Mouse (Mus musculus) hindlimb bud, embryonic 11.5 days (tissue): ENCODE results near the gene Chrna3.

ENCODE experiments used
- DNase-seq: peaks from one replicate; pipeline ENCODE4 v3.0.0-alpha.2; 2012; ENCODE audit warnings: low read depth, low spot score; ENCODE audit errors: extremely low spot score

Chrna3 gene

DNA sequence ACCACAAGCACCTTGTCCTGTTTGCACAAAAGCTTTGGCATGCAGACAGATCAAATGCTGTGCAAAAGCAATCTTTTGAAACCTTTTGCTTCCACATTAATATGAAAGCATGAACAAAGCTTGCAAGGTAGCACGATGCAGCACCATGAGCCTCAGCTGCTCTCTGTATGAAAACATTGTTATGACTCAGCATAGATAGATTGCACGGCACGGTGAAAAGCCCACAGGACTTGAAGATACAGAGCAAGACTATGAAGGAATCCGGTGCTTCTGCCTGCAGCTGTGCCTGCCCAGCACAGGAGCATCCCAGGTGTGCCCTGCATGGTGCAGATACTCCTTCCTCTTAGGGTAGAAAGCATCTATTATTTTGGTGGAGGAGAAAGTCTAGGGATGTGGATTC lies 22.8 kb downstream of the Chrna3 start:
- no peak for DNase-seq

DNA sequence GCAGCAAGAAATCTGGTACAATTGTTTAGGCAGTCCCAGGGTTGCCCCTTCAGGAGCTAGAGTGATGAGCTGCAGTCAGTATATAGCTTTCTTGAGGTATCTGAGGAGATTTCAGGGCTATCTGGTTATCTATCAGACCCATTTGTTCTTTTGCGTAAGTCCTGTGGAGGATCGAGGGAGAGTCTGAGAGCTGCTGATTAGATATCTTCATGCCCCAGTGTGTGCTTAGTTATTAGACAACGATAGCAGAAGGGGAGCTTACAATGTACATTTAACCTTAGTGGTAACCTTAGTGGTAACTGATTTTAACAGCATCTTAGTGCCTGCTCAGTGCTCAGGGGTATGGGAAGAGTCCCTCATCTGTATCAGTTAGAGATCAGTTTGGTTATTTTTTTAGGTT lies 30.7 kb downstream of the Chrna3 start:
- DNase-seq: no peak

DNA sequence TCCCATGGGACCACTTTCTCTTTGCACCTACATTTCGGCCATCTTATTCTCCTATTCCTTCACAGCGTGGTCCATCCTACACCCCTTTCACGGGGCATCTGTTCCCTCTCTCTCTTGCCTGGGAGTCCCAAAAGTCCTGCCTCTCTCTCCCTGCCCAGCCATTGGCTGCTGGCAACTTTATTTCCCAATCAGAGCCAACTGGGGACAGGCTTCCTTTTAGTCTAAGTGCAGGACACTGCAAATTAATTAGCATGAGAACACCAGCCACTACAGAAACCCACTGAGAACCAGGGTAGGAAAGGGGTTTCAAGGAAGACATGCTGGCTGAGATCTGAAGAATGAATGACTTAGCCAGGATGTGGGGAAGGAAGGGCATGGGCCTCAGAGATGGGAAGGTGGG lies 32.0 kb downstream of the Chrna3 start:
- no peak for DNase-seq

DNA sequence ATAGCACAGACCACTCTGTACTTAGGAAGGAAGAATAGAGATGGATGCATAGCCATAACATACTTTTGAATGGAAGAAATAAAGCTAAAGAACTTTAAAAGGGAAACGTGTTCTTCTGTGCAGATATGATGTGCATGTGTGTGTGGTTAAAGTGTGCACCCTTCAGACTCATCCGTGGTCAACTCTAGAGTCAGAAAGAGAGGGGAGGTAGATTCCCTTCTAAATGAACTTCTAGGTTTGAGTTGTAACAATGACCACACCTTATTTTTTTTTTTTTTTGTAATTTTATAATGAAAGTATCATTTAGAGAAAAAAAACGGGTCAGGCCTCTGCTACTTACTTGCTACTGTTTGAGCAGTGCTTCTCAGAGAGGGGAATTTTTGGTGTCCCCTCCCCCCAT lies 36.0 kb downstream of the Chrna3 start:
- no peak for DNase-seq

- no peak for DNase-seq
These were observed 44.0 kb downstream of the Chrna3 start for GRCm38 (mm10) chr9:54982401-54982800.

DNA sequence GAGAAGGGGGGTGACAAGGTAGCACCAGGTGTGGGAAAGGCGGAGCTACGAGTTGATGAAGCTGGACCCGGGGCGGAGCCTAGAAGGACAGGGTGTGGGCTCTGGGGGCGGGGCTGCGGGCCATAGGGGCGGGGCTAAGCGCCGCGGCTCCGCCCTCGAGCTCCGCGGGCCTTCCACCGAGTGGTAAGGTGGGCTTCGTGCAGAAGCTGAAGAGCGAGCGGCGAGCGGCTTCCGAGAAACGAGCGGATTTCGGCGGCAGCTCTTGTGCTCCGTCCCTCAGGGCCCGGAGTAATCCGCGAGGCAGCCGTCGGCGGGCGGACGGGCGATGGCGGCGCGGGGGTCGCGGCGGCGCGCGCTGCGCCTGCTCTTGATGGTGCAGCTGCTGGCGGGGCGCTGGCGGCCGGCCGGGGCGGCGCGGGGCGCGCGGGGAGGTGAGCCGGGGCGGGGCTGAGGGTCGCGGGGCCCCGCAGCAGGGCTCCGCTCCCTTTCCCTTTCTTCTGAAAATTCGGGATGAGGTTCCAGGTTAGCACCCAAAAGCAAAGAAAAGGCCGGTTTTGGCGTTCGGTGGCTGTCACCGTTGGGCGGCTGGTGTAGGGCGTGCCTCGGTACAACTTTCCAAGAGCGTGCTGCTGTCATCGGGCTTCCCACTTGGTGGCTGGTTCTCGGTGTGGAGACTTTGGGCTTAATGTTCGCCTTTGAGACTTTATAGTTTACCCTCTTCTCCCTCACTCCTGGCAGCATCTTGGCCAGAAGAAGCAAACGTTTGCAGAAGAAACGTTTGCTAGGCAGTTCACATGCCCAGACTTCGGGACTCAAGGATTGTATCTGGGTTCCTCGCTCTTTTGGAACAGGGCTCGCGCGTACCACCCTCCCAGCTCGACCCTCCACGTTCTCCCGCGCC lies 44.8 kb downstream of the Chrna3 start:
- no peak for DNase-seq

DNA sequence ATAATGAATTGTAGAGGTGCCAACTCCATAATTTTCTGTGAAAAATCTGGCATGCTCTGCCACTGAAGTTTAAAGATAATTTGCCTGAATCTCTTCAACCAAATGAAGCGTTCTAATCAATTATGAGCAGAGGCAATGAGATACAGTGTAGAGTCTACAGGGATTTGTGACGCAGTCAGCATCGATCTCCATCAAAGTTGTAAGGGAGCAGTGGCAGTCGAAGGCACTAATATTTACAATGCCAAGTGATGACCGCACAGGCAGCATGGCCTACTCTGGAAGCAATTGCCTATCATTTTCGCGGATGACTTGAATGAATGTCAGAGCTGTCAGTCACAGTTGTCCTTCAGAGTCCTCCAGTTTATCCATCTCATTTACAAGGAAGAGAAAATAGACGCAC lies 45.7 kb downstream of the Chrna3 start, which contains the start of gene Chrna5:
TSS of gene Chrna5 (plus strand) at position 207 of the 400 bp plus-strand sequence.
- no peak for DNase-seq

DNA sequence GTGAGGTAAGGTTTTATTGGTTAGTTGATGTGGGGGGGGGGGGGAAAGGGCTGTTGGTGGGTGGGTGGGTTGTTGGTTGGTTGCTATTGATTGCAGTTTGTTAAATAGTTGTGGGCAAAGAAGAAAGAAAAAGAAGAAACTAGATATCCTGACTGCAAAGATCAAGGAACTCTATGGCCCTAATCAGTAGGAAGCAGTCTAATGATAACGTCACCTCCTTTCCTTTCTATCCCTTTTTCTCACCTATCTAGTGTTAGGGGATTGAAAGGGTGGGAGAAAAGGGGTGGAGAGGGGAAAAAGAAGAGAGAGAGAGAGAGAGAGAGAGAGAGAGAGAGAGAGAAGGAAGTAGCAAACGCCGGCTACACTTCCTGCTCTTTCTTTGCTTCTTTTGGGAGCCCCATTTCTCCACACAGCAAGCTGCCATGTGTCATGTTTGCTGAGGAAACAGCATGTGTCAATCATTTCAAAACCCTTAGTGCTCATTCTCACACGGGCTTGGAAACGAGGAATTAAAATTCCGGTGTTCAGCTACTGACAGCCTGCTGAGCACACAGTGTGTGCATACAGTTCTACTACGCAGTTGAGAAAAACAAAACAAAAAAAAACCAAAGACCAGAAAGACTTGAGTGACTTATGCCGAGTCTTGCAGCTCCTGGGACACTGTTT lies 56.3 kb downstream of the Chrna3 start:
- no peak for DNase-seq

DNA sequence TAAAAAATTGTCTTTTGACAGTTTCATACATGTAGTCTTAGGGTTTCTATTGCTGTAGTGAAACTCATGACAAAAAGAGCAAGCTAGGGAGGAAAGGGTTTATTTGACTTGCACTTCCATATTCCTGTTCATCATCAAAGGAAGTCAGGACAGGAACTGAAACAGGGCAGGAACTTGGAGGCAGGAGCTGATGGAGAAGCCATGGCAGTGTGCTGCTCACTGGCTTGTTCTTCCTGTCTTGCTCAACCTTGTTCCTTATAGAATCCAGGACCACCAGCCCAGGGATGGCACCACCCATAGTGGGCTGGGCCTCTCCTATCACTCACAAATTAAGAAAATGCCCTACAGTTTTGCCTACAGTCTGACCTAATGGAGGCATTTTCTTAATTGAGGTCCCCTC lies 62.7 kb downstream of the Chrna3 start:
- DNase-seq: no peak

DNA sequence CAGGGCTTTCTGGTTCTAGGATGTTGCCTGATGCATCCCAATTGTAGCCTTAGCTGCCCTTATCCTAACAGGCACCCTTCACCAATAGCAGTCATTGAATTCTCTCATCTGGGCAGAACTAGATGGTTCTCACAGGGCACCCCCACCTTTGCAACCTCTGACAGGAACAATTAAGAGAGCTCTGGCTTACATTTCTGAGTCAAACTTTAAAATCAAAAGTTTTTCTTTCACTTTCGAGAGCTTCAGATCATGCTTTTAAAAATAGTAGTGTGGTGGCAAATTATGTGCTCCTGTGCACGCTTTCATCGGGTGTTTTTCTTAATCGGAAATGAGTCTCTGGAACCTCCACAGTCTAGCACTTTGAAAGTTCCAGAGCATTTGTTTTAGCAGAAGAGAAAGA lies 65.3 kb downstream of the Chrna3 start:
- DNase-seq: no peak
